Mouse (Mus musculus): Measurements from ENCODE around the gene Lrrfip2. TPM values are rescaled to one million over a fixed set of nuclear protein-coding genes. Genes with fewer than 3 reads are reported as not detected.
A peak's percentile ranks its signal among the peaks of the same experiment; 100 is the strongest.

Gene Lrrfip2
- total and polyA plus RNA-seq, 2 experiments from 2014 or later, result 73.9 to 86.6 TPM

DNA sequence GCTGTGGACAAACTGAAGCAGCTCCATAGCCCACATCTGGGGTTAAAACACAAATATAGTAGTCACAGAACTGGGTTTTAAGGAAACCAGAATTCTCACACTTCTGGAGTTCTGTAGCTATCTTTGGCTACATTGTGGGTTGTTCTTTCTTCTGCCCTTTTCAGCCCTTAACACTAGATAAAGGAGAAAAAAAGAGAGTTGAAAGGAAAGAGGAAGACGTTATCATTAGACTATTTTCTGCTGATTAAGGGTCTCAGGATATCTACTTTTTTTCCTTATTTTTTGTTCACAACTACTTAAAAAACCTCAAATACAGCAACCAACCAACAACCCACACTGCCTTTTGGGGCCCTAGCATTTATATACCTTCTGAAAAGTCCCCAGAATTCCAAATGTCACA lies 80.9 kb downstream of the Lrrfip2 start:
- H3K4me3 ChIP-seq (ENCODE audit: low read depth, low read length), result no peak overlapping the region
- no peak for DNase-seq (ENCODE audit: low spot score)
- no peaks in the 10 kb centered on the region for H3K9me3 ChIP-seq (replicated peaks; ENCODE audit: control insufficient read depth, low read length)
- no peaks in the 10 kb centered on the region for H3K27me3 ChIP-seq (ENCODE audit: control insufficient read depth, insufficient read depth, low read length)
- WGBS, result 66% methylated on average over 1 of the region's 1 CpGs
- no peak for ATAC-seq (ENCODE audit: insufficient read depth, low read depth)
- H3K27ac ChIP-seq (ENCODE audit: low read depth), result no peak overlapping the region
- no peak overlapping the region for H3K4me2 ChIP-seq (ENCODE audit: low read depth, low read length)
- no peak overlapping the region for H3K9ac ChIP-seq (replicated peaks; ENCODE audit: low read depth, low read length)
- TF ChIP-seq CTCF (IDR thresholded peaks at IDR 0.05; ENCODE audit: low read depth), result no peak
- no peak for TF ChIP-seq EP300 (IDR thresholded peaks at IDR 0.05; ENCODE audit: low read depth)
- peaks cover 70% of the 10 kb centered on the region for H3K36me3 ChIP-seq (replicated peaks; ENCODE audit: control insufficient read depth, insufficient read depth, low read length)
- no peaks in the 10 kb centered on the region for H3K4me1 ChIP-seq (ENCODE audit: control insufficient read depth, insufficient read depth)

DNA sequence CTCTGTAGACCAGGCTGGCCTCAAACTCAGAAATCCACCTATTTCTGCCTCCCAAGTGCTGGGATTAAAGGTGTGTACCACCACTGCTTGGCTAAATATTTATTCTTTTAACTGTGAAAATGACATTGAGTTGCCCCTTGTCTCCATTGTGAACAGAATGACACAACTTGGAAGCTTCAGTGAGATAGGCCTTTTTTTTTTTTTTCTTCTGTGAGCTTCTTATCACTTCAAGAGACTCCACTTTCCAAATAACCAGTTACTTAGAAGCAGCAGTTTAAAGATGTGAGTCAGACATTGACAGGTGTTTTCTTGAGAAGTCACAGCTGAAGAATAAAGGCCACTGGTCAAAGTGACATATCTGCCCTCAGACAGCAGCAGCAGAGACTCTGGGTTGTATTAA lies 82.8 kb downstream of the Lrrfip2 start:
- H3K4me1 ChIP-seq (ENCODE audit: control insufficient read depth, insufficient read depth), result peaks cover 7% of the 10 kb centered on the region; the same call in 1 of the 2 replicates
- no peak for DNase-seq (ENCODE audit: low spot score)
- H3K27ac ChIP-seq (ENCODE audit: low read depth), result no peak overlapping the region
- H3K9me3 ChIP-seq (replicated peaks; ENCODE audit: control insufficient read depth, low read length), result no peaks in the 10 kb centered on the region
- H3K9ac ChIP-seq (replicated peaks; ENCODE audit: low read depth, low read length), result no peak overlapping the region
- no peak overlapping the region for H3K4me2 ChIP-seq (ENCODE audit: low read depth, low read length)
- peaks cover 61% of the 10 kb centered on the region for H3K36me3 ChIP-seq (replicated peaks; ENCODE audit: control insufficient read depth, insufficient read depth, low read length)
- no peaks in the 10 kb centered on the region for H3K27me3 ChIP-seq (ENCODE audit: control insufficient read depth, insufficient read depth, low read length)
- TF ChIP-seq EP300 (IDR thresholded peaks at IDR 0.05; ENCODE audit: low read depth) (no peak), CTCF (IDR thresholded peaks at IDR 0.05; ENCODE audit: low read depth) (no peak)
- no peak for ATAC-seq (ENCODE audit: insufficient read depth, low read depth)
- H3K4me3 ChIP-seq (ENCODE audit: low read depth, low read length), result no peak overlapping the region

DNA sequence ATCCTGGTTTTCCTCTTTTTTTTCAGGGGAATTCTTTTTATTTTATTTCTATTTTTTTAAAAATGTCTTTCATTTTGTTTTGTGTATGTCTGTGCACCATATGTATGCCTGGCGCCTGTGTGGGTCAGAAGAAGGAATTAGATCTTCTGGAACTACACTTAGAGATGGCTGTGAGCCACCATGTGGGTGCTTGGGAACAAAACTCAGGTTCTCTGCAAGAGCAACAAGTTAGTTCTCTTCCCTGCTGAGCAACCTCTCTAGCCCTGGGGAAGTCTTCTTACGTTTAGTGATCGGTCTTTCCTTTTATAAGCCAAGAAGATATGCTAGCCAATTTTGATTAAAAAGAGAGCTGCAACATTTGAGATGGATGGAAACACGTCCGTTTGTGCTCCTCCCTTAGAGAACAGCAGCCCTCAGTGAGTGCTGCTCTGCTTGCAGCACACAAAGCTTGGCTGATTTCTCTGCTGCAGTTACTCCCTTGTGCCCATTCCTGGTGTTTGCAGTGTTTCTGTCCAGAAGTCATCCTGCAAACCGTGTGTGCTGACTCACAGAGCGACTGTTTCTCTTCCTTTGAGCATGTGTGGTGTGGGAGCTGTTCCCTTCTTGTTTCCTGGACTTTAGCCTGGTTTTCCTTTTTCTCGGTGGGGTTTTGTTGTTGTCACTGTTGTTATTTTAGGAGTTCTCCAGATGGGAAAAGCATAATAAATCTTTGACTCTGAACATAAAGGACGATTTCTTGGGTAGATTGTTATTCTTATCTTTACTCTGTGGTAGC lies 87.4 kb downstream of the Lrrfip2 start:
- no peak for ATAC-seq (ENCODE audit: insufficient read depth, low read depth)
- Histone ChIP-seq H3K9me3 (replicated peaks; ENCODE audit: control insufficient read depth, low read length) (no peaks in the 10 kb centered on the region), H3K36me3 (replicated peaks; ENCODE audit: control insufficient read depth, insufficient read depth, low read length) (peaks cover 47% of the 10 kb centered on the region), H3K4me2 (ENCODE audit: low read depth, low read length) (peak overlapping the region; percentile 30), H3K9ac (replicated peaks; ENCODE audit: low read depth, low read length) (no peak overlapping the region), H3K4me3 (ENCODE audit: low read depth, low read length) (no peak overlapping the region), H3K27me3 (ENCODE audit: control insufficient read depth, insufficient read depth, low read length) (no peaks in the 10 kb centered on the region), H3K4me1 (ENCODE audit: control insufficient read depth, insufficient read depth) (peaks cover 7% of the 10 kb centered on the region; the same call in 1 of the 2 replicates), H3K27ac (ENCODE audit: low read depth) (peak overlapping the region; percentile 60)
- TF ChIP-seq EP300 (IDR thresholded peaks at IDR 0.05; ENCODE audit: low read depth), result no peak
- no peak for TF ChIP-seq CTCF (IDR thresholded peaks at IDR 0.05; ENCODE audit: low read depth)
- 35% methylated on average over 9 of the region's 9 CpGs for WGBS
- peak; percentile 25 for DNase-seq (ENCODE audit: low spot score)

- TF ChIP-seq EP300 (IDR thresholded peaks at IDR 0.05; ENCODE audit: low read depth) (no peak), CTCF (IDR thresholded peaks at IDR 0.05; ENCODE audit: low read depth) (no peak)
- ATAC-seq (ENCODE audit: insufficient read depth, low read depth) (peak; percentile 73), DNase-seq (ENCODE audit: low spot score) (peak; percentile 60)
- peaks cover 7% of the 10 kb centered on the region; the same call in 1 of the 2 replicates for H3K4me1 ChIP-seq (ENCODE audit: control insufficient read depth, insufficient read depth)
- no peak overlapping the region for H3K4me3 ChIP-seq (ENCODE audit: low read depth, low read length)
- H3K9me3 ChIP-seq (replicated peaks; ENCODE audit: control insufficient read depth, low read length), result no peaks in the 10 kb centered on the region
- H3K27me3 ChIP-seq (ENCODE audit: control insufficient read depth, insufficient read depth, low read length), result no peaks in the 10 kb centered on the region
- peaks cover 19% of the 10 kb centered on the region for H3K36me3 ChIP-seq (replicated peaks; ENCODE audit: control insufficient read depth, insufficient read depth, low read length)
- WGBS, result 31% methylated on average over 3 of the region's 3 CpGs
- peak overlapping the region; percentile 85 for H3K27ac ChIP-seq (ENCODE audit: low read depth)
- no peak overlapping the region for H3K9ac ChIP-seq (replicated peaks; ENCODE audit: low read depth, low read length)
- no peak overlapping the region for H3K4me2 ChIP-seq (ENCODE audit: low read depth, low read length)
These were observed 90.3 kb downstream of the Lrrfip2 start for GRCm38 (mm10) chr9:111207683-111208082.

- no peaks in the 10 kb centered on the region for H3K27me3 ChIP-seq (ENCODE audit: control insufficient read depth, insufficient read depth, low read length)
- no peaks in the 10 kb centered on the region for H3K9me3 ChIP-seq (replicated peaks; ENCODE audit: control insufficient read depth, low read length)
- peaks cover 11% of the 10 kb centered on the region; the same call in 1 of the 2 replicates for H3K4me1 ChIP-seq (ENCODE audit: control insufficient read depth, insufficient read depth)
- peak overlapping the region; percentile 85 for H3K27ac ChIP-seq (ENCODE audit: low read depth)
- H3K9ac ChIP-seq (replicated peaks; ENCODE audit: low read depth, low read length), result no peak overlapping the region
- peaks cover 16% of the 10 kb centered on the region for H3K36me3 ChIP-seq (replicated peaks; ENCODE audit: control insufficient read depth, insufficient read depth, low read length)
- no peak for TF ChIP-seq CTCF (IDR thresholded peaks at IDR 0.05; ENCODE audit: low read depth)
- TF ChIP-seq EP300 (IDR thresholded peaks at IDR 0.05; ENCODE audit: low read depth), result no peak
- ATAC-seq (ENCODE audit: insufficient read depth, low read depth), result peak; percentile 85
- no peak overlapping the region for H3K4me2 ChIP-seq (ENCODE audit: low read depth, low read length)
- WGBS, result 51% methylated on average over 3 of the region's 3 CpGs
- H3K4me3 ChIP-seq (ENCODE audit: low read depth, low read length), result no peak overlapping the region
- peak; percentile 63 for DNase-seq (ENCODE audit: low spot score)
These were observed 90.8 kb downstream of the Lrrfip2 start for GRCm38 (mm10) chr9:111208185-111208584.
